Mouse (Mus musculus): ENCODE data around the gene Cetn4.

DNA sequence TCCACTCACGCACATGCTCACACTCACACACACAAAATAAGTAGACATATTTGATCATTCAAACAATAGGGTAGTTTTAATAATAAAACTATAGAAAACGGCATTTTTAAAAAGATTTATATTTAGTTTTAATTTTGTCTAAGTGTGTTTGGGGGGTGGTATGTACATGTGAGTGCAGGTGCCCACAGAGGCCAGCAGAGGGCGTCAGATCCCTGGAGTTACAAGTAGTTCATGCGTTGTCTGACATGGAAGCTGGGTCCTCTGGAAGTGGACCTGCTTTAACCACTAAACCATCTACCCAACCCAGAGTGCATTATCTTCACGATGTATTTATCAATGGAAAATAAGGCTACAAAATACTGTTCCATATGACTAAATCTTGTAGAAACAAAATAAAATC lies 28.6 kb upstream of the Cetn4 start:
- no peak for TF ChIP-seq POLR2A (IDR thresholded peaks at IDR 0.05; ENCODE audit: borderline replicate concordance, insufficient read depth, low read length)
- no peak for TF ChIP-seq CTCF (IDR thresholded peaks at IDR 0.05; ENCODE audit: borderline replicate concordance, insufficient read depth, low read depth, low read length)

Measured in cerebellum, adult 2 months (tissue).